Mouse (Mus musculus): ENCODE results near the gene Gm12216.

- TF ChIP-seq MAFK (IDR thresholded peaks at IDR 0.05; ENCODE audit: insufficient read depth, low read depth, low read length) (no peak), ZC3H11A (IDR thresholded peaks at IDR 0.05; ENCODE audit: borderline replicate concordance, low read depth, low read length) (no peak), ZNF384 (IDR thresholded peaks at IDR 0.05; ENCODE audit: low read depth, low read length) (no peak)
Measured at GRCm38 (mm10) chr11:53734431-53734830, 124.6 kb downstream of the Gm12216 start.

Measured in ES-E14 (cell line).